Mouse (Mus musculus): ENCODE data around the gene Tmem141.

DNA sequence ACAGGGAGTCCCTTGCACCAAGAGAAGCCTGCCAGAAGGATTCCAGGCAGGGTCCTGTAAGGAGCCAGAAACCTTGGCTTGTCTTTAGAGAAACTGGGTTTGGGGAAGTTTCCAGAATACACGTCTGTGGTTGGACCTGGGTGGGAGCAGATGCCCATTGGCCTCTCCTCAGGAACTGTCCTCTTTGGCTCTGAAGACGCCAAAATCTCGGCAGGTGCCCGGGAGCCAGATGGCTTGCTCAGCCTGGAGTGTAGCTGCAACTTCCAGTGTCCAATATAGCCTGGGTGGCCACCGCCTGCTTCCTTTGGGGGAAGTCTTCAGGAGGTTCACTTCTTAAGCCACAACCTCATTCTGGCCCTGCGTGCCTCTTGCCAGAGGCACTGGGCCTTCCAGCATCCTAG lies 39.9 kb downstream of the Tmem141 start:
- TF ChIP-seq POLR2A (IDR thresholded peaks at IDR 0.05; ENCODE audit: low read depth, low read length) (no peak), CTCF (IDR thresholded peaks at IDR 0.05; ENCODE audit: borderline replicate concordance, insufficient read depth, low read length) (no peak)

All from embryonic fibroblast, embryonic 13.5 days (primary cell).